Mouse (Mus musculus) forebrain, embryonic 14.5 days (tissue): ENCODE data around the gene Bcl2a1d. TPM values are rescaled to one million over a fixed set of nuclear protein-coding genes. Genes with fewer than 3 reads are reported as not detected.
"Not testable (repeated sequence)": the region's sequence is repeated elsewhere in the genome, so short reads cannot be mapped to it uniquely, and the experiment has no call there.

Experiments
- ATAC-seq: fragments of 200-750 bp; cut with Nextera tagmentation; 2 replicates; pipeline ENCODE4 v1.8.0; 2017; ENCODE audit warnings: mild to moderate bottlenecking, moderate library complexity
- DNase-seq: peaks from one replicate; pipeline ENCODE4 v3.0.0-alpha.2; 2015; ENCODE audit warnings: low spot score
- H3K27ac ChIP-seq: fragments of 300-500 bp; sonication (generic); 2 replicates; pipeline ENCODE4 v1.5.1; 2014; ENCODE audit warnings: low read depth, mild to moderate bottlenecking, control low read depth, low read length, moderate library complexity
- H3K27me3 ChIP-seq: fragments of 300-500 bp; sonication (generic); replicated peaks from 2 replicates; pipeline ENCODE4 v1.6.1; 2014; ENCODE audit warnings: low read length, control low read depth, mixed read lengths; ENCODE audit not compliant: control insufficient read depth, insufficient read depth
- H3K36me3 ChIP-seq: fragments of 300-500 bp; sonication (generic); 2 replicates; pipeline ENCODE4 v1.6.1; 2014; ENCODE audit warnings: low read length, control low read depth; ENCODE audit not compliant: control insufficient read depth, insufficient read depth
- H3K4me1 ChIP-seq: fragments of 300-500 bp; sonication (generic); 2 replicates; pipeline ENCODE4 v1.6.1; 2014; ENCODE audit warnings: antibody characterized with exemption, low read length, control low read depth; ENCODE audit not compliant: control insufficient read depth, insufficient read depth
- H3K4me2 ChIP-seq: fragments of 300-500 bp; sonication (generic); 2 replicates; pipeline ENCODE4 v1.6.1; 2014; ENCODE audit warnings: mild to moderate bottlenecking, control low read depth, low read length
- H3K4me3 ChIP-seq: fragments of 300-500 bp; sonication (generic); 2 replicates; pipeline ENCODE4 v1.5.1; 2014; ENCODE audit warnings: low read depth, low read length, control low read depth
- H3K9ac ChIP-seq: fragments of 300-500 bp; sonication (generic); 2 replicates; pipeline ENCODE4 v1.6.1; 2014; ENCODE audit warnings: mild to moderate bottlenecking, low read length, control low read depth, moderate library complexity
- H3K9me3 ChIP-seq: fragments of 300-500 bp; sonication (generic); replicated peaks from 2 replicates; pipeline ENCODE4 v1.6.1; 2016; ENCODE audit warnings: low read length, control low read depth, mixed read lengths; ENCODE audit not compliant: control insufficient read depth
- WGBS: fragments of 180-500 bp; shearing (Covaris S2); extraction: QIAGEN DNeasy Blood & Tissue Kit; methylation state at CpG from one replicate; pipeline ENCODE4 v1.1.7; 2014; 5-methylcytosine and 5-hydroxymethylcytosine counted together
- polyA plus RNA-seq: library from polyadenylated mRNA; unstranded; fragments of >200 nt; fragmentation: Nextera tagmentation; extraction: Ambion mirVana; gene quantifications from 2 replicates; pipeline ENCODE4 v1.2.1, GENCODE M21; 2014

The Bcl2a1d gene
- not detected in 2 replicates for polyA plus RNA-seq

- ATAC-seq, H3K27me3 ChIP-seq, H3K4me3 ChIP-seq, H3K4me2 ChIP-seq, H3K36me3 ChIP-seq, H3K9ac ChIP-seq, H3K4me1 ChIP-seq, H3K9me3 ChIP-seq, DNase-seq, H3K27ac ChIP-seq: not testable (repeated sequence)
- 95% methylated on average over 5 of the region's 5 CpGs for WGBS
Measured at GRCm38 (mm10) chr9:88731728-88732127, at the start of gene Bcl2a1d. Gene Bcl2a1d (minus strand): TSS chr9:88731914.

DNA sequence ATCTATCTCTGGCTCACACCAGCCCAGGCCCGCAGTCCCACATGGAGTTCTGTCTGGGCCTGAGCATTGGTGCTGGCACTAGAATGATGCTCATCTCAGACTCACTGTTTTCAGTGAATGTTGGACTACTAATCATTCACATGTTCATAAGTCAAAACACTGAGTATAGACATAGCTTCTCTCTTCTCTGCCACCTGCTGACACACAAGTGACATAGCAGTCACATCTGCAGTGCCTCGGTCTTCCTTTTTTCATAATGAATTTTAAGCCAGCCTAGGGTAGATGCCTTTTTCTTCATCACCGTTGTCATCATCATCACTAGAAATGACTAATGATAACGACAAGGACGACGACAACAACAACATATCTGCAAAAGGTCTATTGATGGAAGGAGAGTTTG, 38.5 kb upstream of the Bcl2a1d start:
- H3K4me3 ChIP-seq, H3K4me1 ChIP-seq, DNase-seq, H3K9ac ChIP-seq, H3K36me3 ChIP-seq, H3K27ac ChIP-seq, H3K9me3 ChIP-seq, H3K4me2 ChIP-seq, H3K27me3 ChIP-seq, ATAC-seq: not testable (repeated sequence)
- 92% methylated on average over 2 of the region's 6 CpGs for WGBS

DNA sequence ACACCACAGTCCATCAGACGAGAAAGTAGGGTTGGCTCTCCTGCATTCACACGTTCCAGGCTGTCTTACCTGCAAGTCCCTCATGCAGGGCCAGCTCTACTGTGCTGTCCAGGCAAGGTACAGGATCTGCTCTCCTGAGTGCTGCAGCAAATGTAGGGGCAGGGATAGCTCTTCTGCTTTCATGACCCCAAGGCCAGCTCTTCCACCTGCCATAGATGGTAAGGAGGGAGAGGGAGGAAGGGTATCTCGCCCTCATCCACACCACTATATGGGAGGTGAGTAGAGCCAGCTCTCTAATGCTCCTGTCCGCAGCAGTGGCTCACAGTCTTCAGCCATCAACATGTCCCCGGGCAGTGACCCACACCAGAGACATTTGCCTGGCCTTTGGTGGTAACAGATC, 37.8 kb upstream of the Bcl2a1d start:
- H3K9me3 ChIP-seq, H3K27ac ChIP-seq, H3K27me3 ChIP-seq, H3K4me1 ChIP-seq, ATAC-seq, H3K36me3 ChIP-seq, H3K4me2 ChIP-seq, H3K9ac ChIP-seq, H3K4me3 ChIP-seq, DNase-seq: not testable (repeated sequence)
- 86% methylated on average over 4 of the region's 5 CpGs for WGBS

DNA sequence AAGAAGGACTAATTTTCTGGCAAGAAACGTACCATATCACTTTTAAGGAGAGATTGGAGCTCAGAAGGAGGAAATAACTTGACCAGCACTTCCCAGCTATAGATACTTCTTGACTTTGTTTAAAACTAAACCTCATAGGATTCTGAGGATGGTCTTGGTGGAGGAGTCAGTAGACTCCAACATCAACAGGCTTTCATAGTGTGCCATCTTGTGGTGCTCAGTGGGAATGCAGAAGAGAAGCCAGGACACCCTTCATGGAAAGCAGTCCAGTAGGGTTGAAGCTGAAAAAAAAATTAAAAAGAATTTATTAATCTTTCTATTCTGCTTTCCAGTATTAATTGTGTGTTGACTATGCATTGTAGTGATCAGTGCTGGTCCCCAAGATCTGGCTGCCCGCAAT, 15.0 kb upstream of the Bcl2a1d start:
- not testable (repeated sequence) for DNase-seq, ATAC-seq, H3K27me3 ChIP-seq, H3K9me3 ChIP-seq, H3K4me2 ChIP-seq, H3K36me3 ChIP-seq, H3K4me3 ChIP-seq, H3K4me1 ChIP-seq, H3K9ac ChIP-seq, H3K27ac ChIP-seq
- 29% methylated on average over 1 of the region's 2 CpGs for WGBS

DNA sequence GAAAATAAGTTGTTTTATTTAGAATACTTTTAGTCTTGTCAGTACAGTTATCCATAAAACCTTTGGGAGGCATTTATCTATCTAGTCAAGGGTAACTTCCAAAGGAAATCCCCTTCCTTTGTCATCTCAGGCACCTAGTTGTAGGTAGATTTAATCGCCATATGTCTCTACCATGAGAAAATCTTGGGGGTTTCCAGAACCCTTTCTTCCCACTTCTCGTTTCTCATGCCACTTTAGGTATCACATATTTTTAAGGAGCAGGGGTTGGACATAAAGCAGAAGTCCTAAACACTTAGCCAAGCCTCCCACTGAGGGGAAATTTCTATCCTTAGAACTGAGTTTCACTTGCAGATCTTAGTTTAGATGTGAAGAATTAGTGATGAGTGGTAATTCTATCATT, 14.3 kb upstream of the Bcl2a1d start:
- not testable (repeated sequence) for H3K4me1 ChIP-seq, H3K27me3 ChIP-seq, ATAC-seq, H3K9ac ChIP-seq, H3K27ac ChIP-seq, H3K4me3 ChIP-seq, H3K9me3 ChIP-seq, H3K36me3 ChIP-seq, H3K4me2 ChIP-seq, DNase-seq
- WGBS, result no CpG with 5 or more reads among the region's 2 CpGs

DNA sequence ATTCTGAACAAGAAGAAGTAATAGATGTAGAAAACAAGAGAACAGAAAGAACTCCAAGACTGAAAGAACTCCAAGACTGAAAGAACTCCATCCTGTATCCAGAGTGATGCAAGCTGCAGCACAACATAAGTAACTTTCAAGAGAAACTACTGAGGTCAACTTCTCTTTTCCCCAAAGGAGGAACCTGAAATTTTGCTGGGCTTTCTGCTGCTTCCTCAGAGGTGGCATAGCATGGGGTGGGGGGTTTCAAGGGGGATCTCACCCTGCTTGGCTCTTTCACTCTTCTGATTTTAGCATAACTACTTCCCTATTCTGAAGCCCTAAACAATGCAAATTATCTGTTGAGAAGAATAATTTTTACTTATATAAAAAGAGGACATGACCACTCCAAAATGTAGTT, 3.6 kb upstream of the Bcl2a1d start:
- not testable (repeated sequence) for H3K4me2 ChIP-seq, H3K4me1 ChIP-seq, H3K9me3 ChIP-seq, H3K27ac ChIP-seq, H3K9ac ChIP-seq, ATAC-seq, H3K36me3 ChIP-seq, H3K27me3 ChIP-seq, H3K4me3 ChIP-seq, DNase-seq

DNA sequence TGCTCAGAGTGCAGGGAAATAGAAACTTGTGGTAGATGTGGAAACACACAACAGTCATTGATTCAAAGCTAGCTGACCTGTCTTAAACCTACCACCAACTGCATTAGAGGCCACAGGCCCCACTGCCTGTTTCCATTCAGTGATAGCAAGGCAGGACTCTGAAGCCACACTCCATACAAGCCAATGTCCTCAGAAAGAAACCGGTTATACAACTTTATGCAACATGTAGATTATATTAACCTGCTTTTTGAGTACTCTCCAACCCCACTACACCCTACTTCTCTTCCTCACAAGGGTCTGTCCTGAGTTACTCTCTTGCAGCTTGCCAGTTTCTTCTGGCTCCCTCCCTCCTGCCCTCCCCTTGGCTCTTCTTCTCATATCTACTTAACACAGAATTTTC, 1.5 kb upstream of the Bcl2a1d start:
- H3K27me3 ChIP-seq, H3K4me3 ChIP-seq, DNase-seq, ATAC-seq, H3K36me3 ChIP-seq, H3K9me3 ChIP-seq, H3K4me1 ChIP-seq, H3K27ac ChIP-seq, H3K9ac ChIP-seq, H3K4me2 ChIP-seq: not testable (repeated sequence)
- 74% methylated on average over 1 of the region's 1 CpGs for WGBS

GRCm38 (mm10) chr9:88732334-88732733, 620 bp upstream of the Bcl2a1d start:
- ATAC-seq, H3K36me3 ChIP-seq, DNase-seq: not testable (repeated sequence)

GRCm38 (mm10) chr9:88728311-88728710, 3.4 kb downstream of the Bcl2a1d start:
- H3K36me3 ChIP-seq, H3K4me1 ChIP-seq, H3K27ac ChIP-seq, H3K27me3 ChIP-seq, DNase-seq, H3K9me3 ChIP-seq, H3K9ac ChIP-seq, ATAC-seq, H3K4me3 ChIP-seq, H3K4me2 ChIP-seq: not testable (repeated sequence)

More at GRCm38 (mm10) chr9:88732334-88732733, 620 bp upstream of the Bcl2a1d start:
- not testable (repeated sequence) for H3K4me1 ChIP-seq, H3K9me3 ChIP-seq, H3K9ac ChIP-seq, H3K27me3 ChIP-seq, H3K27ac ChIP-seq, H3K4me2 ChIP-seq, H3K4me3 ChIP-seq
- WGBS, result 94% methylated on average over 1 of the region's 3 CpGs

DNA sequence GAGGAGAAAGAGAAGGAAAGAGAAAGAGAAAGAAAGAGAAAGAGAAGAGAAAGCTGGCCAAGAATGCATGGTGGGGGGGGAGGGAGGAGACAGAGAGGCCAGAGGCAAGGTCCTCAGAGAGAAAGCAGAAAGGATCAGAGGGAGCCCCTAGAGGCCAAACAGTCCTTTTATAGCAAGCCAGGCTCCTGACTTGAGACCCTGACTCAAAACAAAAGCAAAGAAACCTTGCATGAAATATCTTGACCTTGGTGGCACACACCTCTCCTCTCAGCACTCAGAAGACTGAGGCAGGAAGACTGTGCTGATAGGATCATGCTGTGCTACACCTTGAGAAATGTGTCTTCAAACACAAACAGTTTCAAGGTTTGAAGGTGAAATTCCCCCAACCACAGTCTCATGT, 10.1 kb downstream of the Bcl2a1d start:
- H3K4me3 ChIP-seq, H3K27me3 ChIP-seq, H3K4me2 ChIP-seq, H3K27ac ChIP-seq, H3K4me1 ChIP-seq, ATAC-seq, H3K9me3 ChIP-seq, H3K9ac ChIP-seq, H3K36me3 ChIP-seq, DNase-seq: not testable (repeated sequence)
